In genomic region chr5:128365261-128365985, GRCm38 (mm10) we compare ENCODE assay signal across 32 mouse cellular contexts.
DNase-seq lines count a peak whose midpoint lies in the region; ATAC-seq and TF ChIP-seq lines count a peak whose summit lies in the region.
"Had no signal": no experiment of that assay in that cellular context is flagged by ENCODE, and none has a peak within 500 bp of the region (broad histone marks: within the 10 kb centered on the region; RNA-seq: fewer than 3 reads in every experiment).

No protein-coding gene starts in this region.

- intact Hi-C loops in left cerebral cortex, adult 2 months (cut with DNase I), result loop anchor here (5.0 kb wide), 2 partner anchors 67 to 408 kb away; partner anchors contain the start of gene Tmem132d

- WGBS in kidney, embryonic 15.5 days, result 92% methylated on average over 2 of the region's 3 CpGs

- H3K9me3 ChIP-seq in kidney, embryonic 15.5 days (replicated peaks), result no peaks in the 10 kb centered on the region
- H3K9me3 ChIP-seq: embryonic facial prominence, embryonic 12.5 days; hindbrain, embryonic 15.5 days; midbrain, embryonic 13.5 days; neural tube, embryonic 15.5 days had no signal

- H3K4me1 ChIP-seq in cortical plate, adult 2 months (ENCODE audit: control insufficient read depth, insufficient read depth, low read length), result peaks cover 9% of the 10 kb centered on the region
- no peaks in the 10 kb centered on the region for H3K4me1 ChIP-seq in kidney, embryonic 15.5 days
- H3K4me1 ChIP-seq: embryonic facial prominence, embryonic 12.5 days; heart, embryonic 13.5 days; hindbrain, embryonic 15.5 days had no signal

- TF ChIP-seq CTCF in cortical plate, adult 2 months (IDR thresholded peaks at IDR 0.05; ENCODE audit: extremely low read depth, insufficient read depth, low read length), result no peak
- TF ChIP-seq CTCF in left cerebral cortex, adult 2 months (IDR thresholded peaks at IDR 0.05), result no peak

- peak; percentile 20 for DNase-seq in layer of hippocampus, adult 9-11 months
- DNase-seq in layer of hippocampus, postnatal 25 days (ENCODE audit: extremely low spot score in 1 of 2, low spot score in 1 of 2), result no peak
- DNase-seq in left cerebral cortex, adult 2 months (ENCODE audit: extremely low spot score in 1 of 2, low spot score in 2 of 2), result peak in 1 of 2 experiments; percentile 32
- peak; percentile 33 for DNase-seq in right cerebral cortex, postnatal 25 days
- DNase-seq in neural tube, embryonic 10.5 days (ENCODE audit: extremely low spot score, low spot score), result no peak
- DNase-seq: adrenal gland, postnatal 36 days; B cell, adult 2 months; cerebellum, adult 2 months; cerebellum, postnatal 14 days; embryo, embryonic 11 days; gastrocnemius, adult 2 months; gastrocnemius, postnatal 36 days; heart, postnatal 10 days; kidney, adult 11 months; kidney, postnatal 36 days; layer of hippocampus, postnatal 36 days; liver; lung, adult 2 months; lung, postnatal 10 days; thymus, postnatal 4 days had no signal

- H3K9ac ChIP-seq in kidney, embryonic 15.5 days, result no peak overlapping the region
- H3K9ac ChIP-seq: embryonic facial prominence, embryonic 12.5 days; heart, embryonic 13.5 days; hindbrain, embryonic 15.5 days; liver, embryonic 14.5 days; midbrain, embryonic 13.5 days; neural tube, embryonic 15.5 days had no signal

- no peak overlapping the region for H3K4me2 ChIP-seq in kidney, embryonic 15.5 days
- H3K4me2 ChIP-seq: embryonic facial prominence, embryonic 12.5 days; heart, embryonic 13.5 days; hindbrain, embryonic 15.5 days; midbrain, embryonic 13.5 days; neural tube, embryonic 15.5 days had no signal

- H3K27ac ChIP-seq in cortical plate, adult 2 months (ENCODE audit: insufficient read depth, low read length), result peak overlapping the region; percentile 89; the same call in 1 of the 2 replicates
- H3K27ac ChIP-seq in left cerebral cortex, adult 2 months, result peak overlapping the region; percentile 13; the same call in 1 of the 2 replicates
- no peak overlapping the region for H3K27ac ChIP-seq in kidney, embryonic 15.5 days
- H3K27ac ChIP-seq: embryonic facial prominence, embryonic 12.5 days; gastrocnemius, adult 2 months; heart, embryonic 13.5 days; hindbrain, embryonic 15.5 days; layer of hippocampus, adult 2 months; liver, embryonic 14.5 days; macrophage; midbrain, embryonic 13.5 days; neural tube, embryonic 15.5 days had no signal

- ATAC-seq in kidney, embryonic 15.5 days (replicated peaks; ENCODE audit: low FRiP score), result no peak
- ATAC-seq: forebrain, embryonic 14.5 days; inflammation-experienced regulatory T-cells, adult 6 months; midbrain, embryonic 13.5 days had no signal

- H3K36me3 ChIP-seq in kidney, embryonic 15.5 days, result no peaks in the 10 kb centered on the region
- H3K36me3 ChIP-seq: embryonic facial prominence, embryonic 12.5 days; heart, embryonic 13.5 days; hindbrain, embryonic 15.5 days; midbrain, embryonic 13.5 days; neural tube, embryonic 15.5 days had no signal

- peaks cover 3% of the 10 kb centered on the region for H3K27me3 ChIP-seq in kidney, embryonic 15.5 days
- H3K27me3 ChIP-seq: embryonic facial prominence, embryonic 12.5 days; heart, embryonic 13.5 days; hindbrain, embryonic 15.5 days; midbrain, embryonic 13.5 days; neural tube, embryonic 15.5 days had no signal

- TF ChIP-seq POLR2A in cortical plate, adult 2 months (IDR thresholded peaks at IDR 0.05; ENCODE audit: extremely low read depth, insufficient read depth, low read length), result no peak

- no peak overlapping the region for H3K4me3 ChIP-seq in cortical plate, adult 2 months (ENCODE audit: insufficient read depth, low read length)
- H3K4me3 ChIP-seq in left cerebral cortex, adult 2 months, result no peak overlapping the region
- H3K4me3 ChIP-seq in kidney, embryonic 15.5 days (replicated peaks), result no peak overlapping the region
- H3K4me3 ChIP-seq: embryonic facial prominence, embryonic 12.5 days; gastrocnemius, adult 2 months; heart, embryonic 13.5 days; hindbrain, embryonic 15.5 days; layer of hippocampus, adult 2 months; midbrain, embryonic 13.5 days; neural tube, embryonic 15.5 days had no signal

Comparison
In these comparisons a context has a peak if more than half of its experiments do, and no peak if none do; other contexts are left out.
1. DNase-seq: peak in layer of hippocampus, adult 9-11 months (single experiment) and right cerebral cortex, postnatal 25 days (single experiment); none in layer of hippocampus, postnatal 25 days (0 of 2) and neural tube, embryonic 10.5 days (single experiment).